Mouse (Mus musculus) erythroblast, embryonic 14.5 days (primary cell): ENCODE results near the gene Gabbr1.

Experiments
- GATA1 ChIP-seq: IDR thresholded peaks from 2 replicates; pipeline ENCODE4 v1.6.1; 2012; ENCODE audit warnings: low read length, inconsistent platforms, mixed read lengths
- TAL1 ChIP-seq: IDR thresholded peaks from 3 replicates; pipeline ENCODE4 v1.6.1; 2012; ENCODE audit warnings: low read length, inconsistent platforms, mixed read lengths

GRCm38 (mm10) chr17:37075181-37075580 lies 29.4 kb downstream of the Gabbr1 start:
- no peak for TF ChIP-seq GATA1
- TF ChIP-seq TAL1, result no peak
